Mouse (Mus musculus): ENCODE data around the gene Zfp213.

DNA sequence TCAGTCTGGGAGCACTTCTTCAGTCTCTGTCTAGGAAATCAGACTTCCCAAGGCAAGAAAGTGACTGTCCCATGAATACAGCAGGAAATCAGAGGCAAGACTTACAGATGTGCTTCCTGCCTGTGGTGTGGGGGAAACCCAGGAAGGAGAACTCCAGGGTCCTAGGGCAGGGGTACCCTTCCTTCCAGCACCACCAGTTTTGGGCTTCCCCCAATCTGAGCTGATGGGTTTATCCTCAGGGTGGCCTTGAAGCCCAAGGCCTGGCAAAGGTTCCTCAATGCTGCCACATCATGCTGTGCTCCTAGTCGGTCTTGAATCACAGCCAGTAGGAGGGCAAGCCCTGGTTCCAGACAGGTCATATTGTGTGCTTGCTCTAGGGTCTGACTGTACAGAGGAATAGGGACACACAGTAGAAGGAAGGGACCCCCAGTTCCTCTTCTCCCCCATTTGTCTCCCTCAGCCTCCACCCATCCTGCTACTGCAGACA lies 10.4 kb downstream of the Zfp213 start:
- TF ChIP-seq CTCF (IDR thresholded peaks at IDR 0.05; ENCODE audit: control insufficient read depth, insufficient read depth, insufficient read length) (no peak), USF1 (IDR thresholded peaks at IDR 0.05; ENCODE audit: low read depth) (no peak), MYOD1 (IDR thresholded peaks at IDR 0.05; ENCODE audit: control insufficient read depth, insufficient read length, low read depth) (no peak), FOSL1 (IDR thresholded peaks at IDR 0.05; ENCODE audit: insufficient read depth, low read length, poor library complexity, severe bottlenecking) (no peak), MAX (IDR thresholded peaks at IDR 0.05) (no peak), CEBPB (IDR thresholded peaks at IDR 0.05; ENCODE audit: low read depth) (no peak), MYOG (IDR thresholded peaks at IDR 0.05; ENCODE audit: control insufficient read depth, extremely low read depth, insufficient read length) (no peak)
